Mouse (Mus musculus) C2C12 (cell line): ENCODE measurements around the gene Vgll4. TPM values are rescaled to one million over a fixed set of nuclear protein-coding genes. Genes with fewer than 3 reads are reported as not detected.

Source experiments
- H3K27me3 ChIP-seq: one replicate; pipeline ENCODE4 v1.6.1; 2011; ENCODE audit not compliant: control insufficient read depth, insufficient read depth, insufficient read length
- H3K36me3 ChIP-seq: one replicate; pipeline ENCODE4 v1.6.1; 2011; ENCODE audit not compliant: control insufficient read depth, insufficient read depth
- H3K4me3 ChIP-seq: one replicate; pipeline ENCODE4 v1.5.1; 2011; ENCODE audit warnings: mild to moderate bottlenecking, control low read depth; ENCODE audit not compliant: poor library complexity, insufficient read depth, severe bottlenecking
- H3K79me2 ChIP-seq: one replicate; pipeline ENCODE4 v1.6.1; 2011; ENCODE audit not compliant: control insufficient read depth, insufficient read depth
- H3K79me3 ChIP-seq: one replicate; pipeline ENCODE4 v1.6.1; 2011; ENCODE audit warnings: low read depth, control low read depth
- H3ac ChIP-seq: one replicate; pipeline ENCODE3; 2011; ENCODE audit warnings: low read depth; ENCODE audit not compliant: control insufficient read depth, insufficient read length
- CEBPB ChIP-seq: IDR thresholded peaks from one replicate; pipeline ENCODE4 v1.6.1; 2011; ENCODE audit warnings: low read depth, mild to moderate bottlenecking, control low read depth, moderate library complexity
- CTCF ChIP-seq: IDR thresholded peaks from one replicate; pipeline ENCODE4 v1.5.1; 2011; ENCODE audit not compliant: control insufficient read depth, insufficient read depth, insufficient read length
- FOSL1 ChIP-seq: IDR thresholded peaks from one replicate; pipeline ENCODE4 v1.8.0; 2011; ENCODE audit warnings: mild to moderate bottlenecking, low read length; ENCODE audit not compliant: poor library complexity, insufficient read depth, severe bottlenecking
- MAX ChIP-seq: IDR thresholded peaks from one replicate; pipeline ENCODE4 v1.6.1; 2011; ENCODE audit warnings: mild to moderate bottlenecking, control low read depth
- MYOD1 ChIP-seq: IDR thresholded peaks from one replicate; pipeline ENCODE4 v1.6.1; 2011; ENCODE audit warnings: low read depth; ENCODE audit not compliant: control insufficient read depth, insufficient read length
- MYOG ChIP-seq: IDR thresholded peaks from one replicate; pipeline ENCODE4 v1.6.1; 2011; ENCODE audit not compliant: control insufficient read depth, insufficient read length; ENCODE audit errors: extremely low read depth
- USF1 ChIP-seq: IDR thresholded peaks from one replicate; pipeline ENCODE4 v1.6.1; 2011; ENCODE audit warnings: low read depth, mild to moderate bottlenecking, control low read depth, moderate library complexity
- polyA plus RNA-seq: library from polyadenylated mRNA; unstranded; fragments of >200 nt; fragmentation: generic; extraction: Trizol; gene quantifications from one replicate; pipeline ENCODE4 v1.2.1, GENCODE M21; 2012; ENCODE audit warnings: missing spikeins

Vgll4 gene
- polyA plus RNA-seq, 1 experiment, result 30.7 TPM

DNA sequence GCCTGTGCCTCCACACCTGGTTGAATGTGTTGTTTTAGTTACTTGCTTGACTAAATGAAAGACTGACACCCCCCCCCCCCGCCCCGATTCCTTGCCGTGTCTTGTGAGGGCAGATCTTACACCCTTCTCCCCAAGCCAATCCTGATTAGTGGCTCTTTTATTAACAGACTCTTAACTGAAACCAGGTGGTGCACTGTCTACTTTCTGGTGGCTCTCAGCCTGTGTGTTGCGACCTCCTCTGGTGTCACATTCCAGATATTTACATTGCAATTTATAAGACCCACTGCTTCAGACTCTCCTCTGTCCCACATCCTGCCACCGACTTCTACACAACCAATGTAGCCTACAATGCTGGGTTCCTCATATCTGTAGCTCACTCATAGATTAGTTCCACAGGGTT, 27.7 kb upstream of the Vgll4 start:
- no peaks in the 10 kb centered on the region for H3K79me2 ChIP-seq
- no peak for TF ChIP-seq FOSL1
- no peak for TF ChIP-seq MAX
- no peak for TF ChIP-seq CEBPB
- TF ChIP-seq USF1, result no peak
- TF ChIP-seq MYOG, result no peak
- no peak for TF ChIP-seq MYOD1
- no peak for TF ChIP-seq CTCF
- no peaks in the 10 kb centered on the region for H3K79me3 ChIP-seq
- peaks cover 4% of the 10 kb centered on the region for H3K36me3 ChIP-seq
- no peak overlapping the region for H3K4me3 ChIP-seq
- H3K27me3 ChIP-seq, result no peaks in the 10 kb centered on the region
- H3ac ChIP-seq, result no peak overlapping the region

DNA sequence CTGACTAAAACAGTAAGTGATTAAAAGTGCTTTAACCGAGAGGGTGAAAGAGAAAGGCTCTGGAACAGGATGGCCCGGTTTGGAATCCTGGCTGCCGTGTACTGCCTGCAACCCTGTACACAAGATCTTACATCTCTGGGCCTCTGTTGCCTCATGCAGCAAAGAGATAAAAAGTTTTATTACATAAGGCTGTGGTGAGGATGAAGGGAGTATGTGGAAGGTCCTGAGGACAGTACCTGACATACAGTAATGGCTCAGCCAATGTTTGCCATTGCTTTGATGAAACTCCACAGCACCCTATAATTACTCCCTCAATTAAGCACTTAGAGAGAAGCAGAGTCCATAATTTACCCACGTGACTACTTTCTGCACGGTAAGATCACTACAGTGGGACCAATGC, 27.1 kb upstream of the Vgll4 start:
- no peaks in the 10 kb centered on the region for H3K79me3 ChIP-seq
- no peak overlapping the region for H3ac ChIP-seq

DNA sequence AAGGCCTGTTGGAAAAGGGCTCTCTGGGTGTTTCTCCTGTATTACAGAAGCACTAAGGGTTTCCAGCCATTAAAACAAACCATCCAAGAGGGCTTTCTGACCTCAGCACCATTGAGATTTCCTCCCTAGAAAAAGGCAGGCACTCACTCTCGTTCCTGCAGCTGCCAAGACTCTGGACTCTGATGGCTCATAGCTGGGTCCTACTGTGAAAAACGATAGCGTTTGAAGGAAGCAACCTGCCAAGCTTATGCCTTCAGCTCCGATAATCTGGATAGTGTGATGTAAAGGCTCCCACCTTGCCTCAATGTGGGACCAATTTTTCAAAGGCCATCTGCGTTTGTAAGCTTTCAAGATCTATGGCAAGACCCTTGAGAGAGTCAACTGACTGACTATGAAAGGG, 24.3 kb upstream of the Vgll4 start:
- no peaks in the 10 kb centered on the region for H3K79me3 ChIP-seq
- TF ChIP-seq MYOG (no peak), CEBPB (no peak), MAX (no peak), USF1 (no peak), MYOD1 (no peak), FOSL1 (no peak), CTCF (no peak)
- H3K4me3 ChIP-seq, result no peak overlapping the region
- no peaks in the 10 kb centered on the region for H3K79me2 ChIP-seq
- H3K27me3 ChIP-seq, result no peaks in the 10 kb centered on the region
- no peaks in the 10 kb centered on the region for H3K36me3 ChIP-seq
- no peak overlapping the region for H3ac ChIP-seq

More for the DNA sequence above, 27.1 kb upstream of the Vgll4 start:
- no peak overlapping the region for H3K4me3 ChIP-seq
- TF ChIP-seq CTCF, result no peak
- no peak for TF ChIP-seq FOSL1
- TF ChIP-seq MAX, result no peak
- TF ChIP-seq MYOD1, result no peak
- no peak for TF ChIP-seq MYOG
- H3K36me3 ChIP-seq, result peaks cover 4% of the 10 kb centered on the region
- H3K79me2 ChIP-seq, result no peaks in the 10 kb centered on the region
- H3K27me3 ChIP-seq, result no peaks in the 10 kb centered on the region

DNA sequence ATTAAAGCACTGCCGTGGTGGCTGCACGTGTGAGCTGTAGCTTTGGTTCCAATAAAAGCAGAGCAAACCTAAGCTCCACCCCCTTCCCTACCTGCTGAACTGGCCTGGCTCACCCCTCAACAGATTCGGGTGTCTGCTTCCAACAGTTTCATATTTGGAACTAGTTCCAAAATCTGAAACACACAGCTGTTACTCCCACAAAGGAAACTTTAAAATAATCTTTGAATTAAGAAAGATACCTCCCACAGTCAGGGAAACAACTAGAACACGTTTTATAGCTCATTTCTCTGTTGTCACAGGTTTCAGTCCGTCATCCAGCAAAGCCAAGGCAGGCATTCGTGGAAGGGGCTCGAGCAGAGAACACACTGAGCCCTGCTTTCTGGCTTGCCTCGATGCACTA, 23.9 kb upstream of the Vgll4 start:
- Histone ChIP-seq H3K79me3 (no peaks in the 10 kb centered on the region), H3K27me3 (no peaks in the 10 kb centered on the region), H3K79me2 (no peaks in the 10 kb centered on the region), H3ac (no peak overlapping the region), H3K4me3 (no peak overlapping the region), H3K36me3 (no peaks in the 10 kb centered on the region)
- TF ChIP-seq USF1, result no peak
- TF ChIP-seq CTCF, result no peak
- no peak for TF ChIP-seq MYOG
- no peak for TF ChIP-seq MYOD1
- TF ChIP-seq MAX, result no peak
- TF ChIP-seq FOSL1, result no peak
- TF ChIP-seq CEBPB, result no peak

DNA sequence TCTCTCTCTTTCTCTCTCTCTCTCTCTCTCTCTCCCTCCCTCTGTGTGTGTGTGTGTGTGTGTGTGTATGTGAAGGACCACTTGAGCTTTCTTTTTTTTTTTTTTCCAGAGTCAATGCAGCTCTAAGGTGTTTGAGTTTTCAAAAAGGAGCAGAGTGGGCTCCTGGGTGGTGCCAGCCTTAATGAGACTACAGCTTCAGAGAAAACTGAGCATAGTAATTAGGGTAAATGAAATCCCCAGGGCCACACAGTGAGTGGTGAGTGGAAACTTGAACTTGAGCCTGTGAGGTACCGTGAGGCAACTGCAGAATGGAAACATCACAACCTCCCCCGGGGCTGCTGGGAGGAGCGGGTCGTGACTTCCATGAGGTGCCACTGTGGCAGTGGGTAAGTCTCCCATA, 22.1 kb upstream of the Vgll4 start:
- Histone ChIP-seq H3K4me3 (no peak overlapping the region), H3K27me3 (no peaks in the 10 kb centered on the region), H3ac (no peak overlapping the region), H3K79me2 (no peaks in the 10 kb centered on the region), H3K36me3 (no peaks in the 10 kb centered on the region), H3K79me3 (no peaks in the 10 kb centered on the region)
- no peak for TF ChIP-seq FOSL1
- no peak for TF ChIP-seq MAX
- no peak for TF ChIP-seq CEBPB
- no peak for TF ChIP-seq USF1
- no peak for TF ChIP-seq MYOG
- no peak for TF ChIP-seq CTCF
- TF ChIP-seq MYOD1, result no peak

DNA sequence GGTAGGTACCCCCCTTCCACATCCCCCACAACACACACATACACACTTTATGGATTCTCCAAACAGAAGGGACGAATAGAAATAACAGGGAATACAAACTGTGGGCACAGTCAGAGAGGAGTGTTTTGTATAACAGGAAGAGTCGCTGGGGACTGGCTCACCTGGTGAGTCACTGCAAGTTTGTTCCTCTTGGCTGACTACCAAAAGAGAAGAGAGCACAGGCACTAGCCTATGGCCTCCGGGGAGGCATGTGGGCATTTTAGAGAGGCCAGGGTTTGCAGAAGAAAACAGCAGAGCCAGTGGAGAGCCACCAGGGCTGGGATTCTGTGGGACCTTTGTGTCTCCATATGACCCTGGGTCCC, 18.8 kb upstream of the Vgll4 start:
- H3K79me3 ChIP-seq, result no peaks in the 10 kb centered on the region
- no peaks in the 10 kb centered on the region for H3K79me2 ChIP-seq
- H3K36me3 ChIP-seq, result no peaks in the 10 kb centered on the region
- H3K4me3 ChIP-seq, result no peak overlapping the region
- H3K27me3 ChIP-seq, result no peaks in the 10 kb centered on the region
- no peak for TF ChIP-seq FOSL1
- no peak for TF ChIP-seq MYOD1
- TF ChIP-seq MYOG, result no peak
- TF ChIP-seq CTCF, result no peak
- no peak for TF ChIP-seq CEBPB
- no peak for TF ChIP-seq MAX
- no peak for TF ChIP-seq USF1
- H3ac ChIP-seq, result no peak overlapping the region
